Mouse (Mus musculus): ENCODE measurements around the gene Faah.

GRCm38 (mm10) chr4:116001206-116001605 is 16.5 kb downstream of the Faah start:
- no peak for TF ChIP-seq POLR2A (IDR thresholded peaks at IDR 0.05; ENCODE audit: insufficient read length, low read depth)
- TF ChIP-seq E2F4 (IDR thresholded peaks at IDR 0.05; ENCODE audit: insufficient read depth) = no peak
- no peak for TF ChIP-seq USF1 (IDR thresholded peaks at IDR 0.05; ENCODE audit: low read depth)
- no peak for TF ChIP-seq TCF3 (IDR thresholded peaks at IDR 0.05; ENCODE audit: insufficient read length, low read depth)
- TF ChIP-seq TCF12 (IDR thresholded peaks at IDR 0.05; ENCODE audit: insufficient read depth, poor library complexity, severe bottlenecking) = no peak
- no peak for TF ChIP-seq POLR2AphosphoS2 (IDR thresholded peaks at IDR 0.05; ENCODE audit: insufficient read length, low read depth)
- TF ChIP-seq REST (IDR thresholded peaks at IDR 0.05; ENCODE audit: insufficient read depth, insufficient read length) = no peak
- TF ChIP-seq MYOD1 (IDR thresholded peaks at IDR 0.05; ENCODE audit: control insufficient read depth in 1 of 3, insufficient read length in 2 of 3, low read depth in 2 of 3) = no peak
- no peak for TF ChIP-seq MAX (IDR thresholded peaks at IDR 0.05; ENCODE audit: low read depth)
- no peak for TF ChIP-seq CEBPB (IDR thresholded peaks at IDR 0.05; ENCODE audit: insufficient read depth, poor library complexity, severe bottlenecking)
- TF ChIP-seq SRF (IDR thresholded peaks at IDR 0.05; ENCODE audit: control insufficient read depth, insufficient read length, low read depth) = no peak
